23 mouse cellular contexts compared by ENCODE assay signal in the genomic region with DNA sequence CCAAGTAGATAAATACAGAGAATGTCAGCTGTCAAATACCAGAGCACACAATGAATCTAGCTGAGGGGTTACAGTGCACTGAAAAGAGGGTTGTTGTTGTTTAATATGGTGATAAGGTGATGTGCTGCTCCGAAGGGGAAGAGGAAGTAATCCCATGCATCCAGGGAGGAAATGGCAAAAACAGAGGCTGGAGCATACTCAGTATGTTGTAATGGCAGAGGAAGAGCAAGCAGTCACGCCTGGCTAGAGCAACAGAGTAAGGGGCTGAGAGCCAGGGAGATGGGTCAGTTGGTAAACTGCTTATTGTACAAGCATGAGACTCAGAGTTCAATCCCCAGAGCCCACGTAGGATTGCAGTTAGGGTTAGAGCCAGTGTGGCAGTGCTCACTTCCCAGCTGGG.
"Had no signal": no experiment of that assay in that cellular context is flagged by ENCODE, and none has a peak within 500 bp of the region (broad histone marks: within the 10 kb centered on the region; RNA-seq: fewer than 3 reads in every experiment).

No protein-coding gene starts in this region.

- ATAC-seq: forebrain, embryonic 13.5 days; forebrain, embryonic 14.5 days; forebrain, embryonic 15.5 days; forebrain, embryonic 16.5 days; forebrain, postnatal 0 days had no signal

- DNase-seq: cerebellum, adult 18-20 months; cerebellum, adult 2 months; cerebellum, adult 8-10 months; cerebellum, adult 9-10 months; cerebellum, adult 9-11 months; cerebellum, postnatal 10 days; cerebellum, postnatal 14 days; cerebellum, postnatal 25 days; cerebellum, postnatal 36 days; embryo, embryonic 11 days; forebrain, postnatal 0 days; gastrocnemius, adult 2 months; gastrocnemius, postnatal 10 days; gastrocnemius, postnatal 14 days; gastrocnemius, postnatal 25 days; gastrocnemius, postnatal 36 days; heart, adult 11 months; heart, adult 18-20 months; heart, adult 2 months had no signal
